Mouse (Mus musculus) frontal cortex, postnatal 14 days (tissue): ENCODE measurements at regions not wholly inside any gene's neighbourhood (a gene's known extent, or its start where the extent isn't known, plus 50 kb on each side); places are given as distances from the start of the nearest gene placed in this dataset.

Experiments used
- DNase-seq, 2 experiments: peaks; one replicate each; pipeline ENCODE4 v3.0.0; 2022; ENCODE audit warnings: low spot score in 2 of 2

- DNase-seq, result no peak
Observed at GRCm38 (mm10) chr9:30175376-30175775, 212.4 kb upstream of the Ntm start.

- no peak for DNase-seq
Observed at GRCm38 (mm10) chr9:30183409-30183808, 220.5 kb upstream of the Ntm start.

- DNase-seq, result no peak
Observed at GRCm38 (mm10) chr9:30184996-30185763, 222.2 kb upstream of the Ntm start.

- DNase-seq, result no peak
Observed at GRCm38 (mm10) chr9:30186261-30186660, 223.3 kb upstream of the Ntm start.

- no peak for DNase-seq
Observed at GRCm38 (mm10) chr9:30190078-30190477, 227.1 kb upstream of the Ntm start.

GRCm38 (mm10) chr9:30191119-30191518 is 228.2 kb upstream of the Ntm start:
- peak; percentile 15 to 26 for DNase-seq

GRCm38 (mm10) chr9:30191902-30192301 is 229.0 kb upstream of the Ntm start:
- DNase-seq, result no peak

GRCm38 (mm10) chr9:30194866-30195265 is 231.9 kb upstream of the Ntm start:
- DNase-seq, result no peak

GRCm38 (mm10) chr9:30202411-30202810 is 224.5 kb upstream of the Snx19 start:
- no peak for DNase-seq

GRCm38 (mm10) chr9:30207631-30208030 is 219.3 kb upstream of the Snx19 start:
- no peak for DNase-seq

- DNase-seq, result no peak
Observed at GRCm38 (mm10) chr9:30209806-30210205, 217.1 kb upstream of the Snx19 start.

- DNase-seq, result peak; percentile 34 to 45
Observed at GRCm38 (mm10) chr9:30212471-30213075, 214.3 kb upstream of the Snx19 start.

GRCm38 (mm10) chr9:30234501-30235163 is 192.3 kb upstream of the Snx19 start:
- peak; percentile 17 to 34 for DNase-seq

GRCm38 (mm10) chr9:30235791-30236190 is 191.1 kb upstream of the Snx19 start:
- DNase-seq, result no peak

GRCm38 (mm10) chr9:30242107-30242506 is 184.8 kb upstream of the Snx19 start:
- no peak for DNase-seq

- DNase-seq, result peak; percentile 38 to 84
Observed at GRCm38 (mm10) chr9:30264533-30265168, 162.3 kb upstream of the Snx19 start.

GRCm38 (mm10) chr9:30271081-30271480 is 155.8 kb upstream of the Snx19 start:
- DNase-seq, result no peak

- DNase-seq, result no peak
Observed at GRCm38 (mm10) chr9:30273836-30274235, 153.1 kb upstream of the Snx19 start.

GRCm38 (mm10) chr9:30278231-30278630 is 148.7 kb upstream of the Snx19 start:
- DNase-seq, result no peak

GRCm38 (mm10) chr9:30283080-30283770 is 143.7 kb upstream of the Snx19 start:
- no peak for DNase-seq

GRCm38 (mm10) chr9:30283771-30284148 is 143.1 kb upstream of the Snx19 start:
- no peak for DNase-seq
